Comparison of ENCODE assay signal across 9 mouse cellular contexts in genomic region chr13:64036079-64037011, GRCm38 (mm10). TPM values are rescaled to one million over a fixed set of nuclear protein-coding genes. Genes with fewer than 3 reads are reported as not detected.
DNase-seq lines count a peak whose midpoint lies in the region; ATAC-seq and TF ChIP-seq lines count a peak whose summit lies in the region.
"Had no signal": no experiment of that assay in that cellular context is flagged by ENCODE, and none has a peak within 500 bp of the region (broad histone marks: within the 10 kb centered on the region; RNA-seq: fewer than 3 reads in every experiment).

No protein-coding gene starts in this region.

- H3K27me3 ChIP-seq in ES-Bruce4 (ENCODE audit: control insufficient read depth, insufficient read depth, low read length, poor library complexity, severe bottlenecking): no peaks in the 10 kb centered on the region
- H3K27me3 ChIP-seq in embryonic facial prominence, embryonic 12.5 days: no peaks in the 10 kb centered on the region

- H3K9ac ChIP-seq in ES-Bruce4 (ENCODE audit: low read depth, poor library complexity, severe bottlenecking): no peak overlapping the region
- no peak overlapping the region for H3K9ac ChIP-seq in embryonic facial prominence, embryonic 12.5 days
- H3K9ac ChIP-seq: limb, embryonic 15.5 days had no signal

- 0 out of 2 replicates have a peak, but pooled peaks have one; percentile 31 for TF ChIP-seq EP300 in ES-Bruce4 (IDR thresholded peaks at IDR 0.05; ENCODE audit: insufficient read depth, low read depth, low read length)

- 16% methylated on average over 13 of the region's 13 CpGs for WGBS in embryonic facial prominence, embryonic 12.5 days

- H3K36me3 ChIP-seq in ES-Bruce4 (ENCODE audit: control insufficient read depth, insufficient read depth, low read length, poor library complexity, severe bottlenecking): no peaks in the 10 kb centered on the region
- no peaks in the 10 kb centered on the region for H3K36me3 ChIP-seq in embryonic facial prominence, embryonic 12.5 days
- H3K36me3 ChIP-seq: limb, embryonic 15.5 days had no signal

- peak; percentile 93 for TF ChIP-seq CTCF in ES-Bruce4 (IDR thresholded peaks at IDR 0.05; ENCODE audit: low read depth, low read length)
- TF ChIP-seq CTCF in layer of hippocampus, adult 2 months (conservative IDR thresholded peaks at IDR 0.05): peak; percentile 96

- H3K27ac ChIP-seq in ES-Bruce4 (ENCODE audit: insufficient read depth, low read length): no peak overlapping the region
- no peak overlapping the region for H3K27ac ChIP-seq in embryonic facial prominence, embryonic 12.5 days
- H3K27ac ChIP-seq in layer of hippocampus, adult 2 months: no peak overlapping the region
- H3K27ac ChIP-seq: limb, embryonic 15.5 days had no signal

- H3K4me2 ChIP-seq in embryonic facial prominence, embryonic 12.5 days (replicated peaks): no peak overlapping the region
- H3K4me2 ChIP-seq: limb, embryonic 15.5 days had no signal

- 0 out of 2 replicates have a peak, but pooled peaks have one; percentile 64 for ATAC-seq in embryonic facial prominence, embryonic 12.5 days (ENCODE audit: insufficient number of reproducible peaks, insufficient read depth, low FRiP score, low TSS enrichment)

- TF ChIP-seq POLR2A in ES-Bruce4 (IDR thresholded peaks at IDR 0.05; ENCODE audit: insufficient read depth, low read length): no peak

- H3K4me3 ChIP-seq in ES-Bruce4 (ENCODE audit: low read depth, low read length): no peak overlapping the region
- no peak overlapping the region for H3K4me3 ChIP-seq in embryonic facial prominence, embryonic 12.5 days
- H3K4me3 ChIP-seq in layer of hippocampus, adult 2 months: no peak overlapping the region
- H3K4me3 ChIP-seq: limb, embryonic 15.5 days had no signal

- H3K9me3 ChIP-seq in ES-Bruce4 (replicated peaks; ENCODE audit: control insufficient read depth, insufficient read depth, low read length, poor library complexity, severe bottlenecking): no peaks in the 10 kb centered on the region
- no peaks in the 10 kb centered on the region for H3K9me3 ChIP-seq in embryonic facial prominence, embryonic 12.5 days
- H3K9me3 ChIP-seq: limb, embryonic 15.5 days had no signal

- DNase-seq in adrenal gland, postnatal 25 days: peak; percentile 62
- DNase-seq in heart, postnatal 4 days: peak; percentile 78
- DNase-seq in layer of hippocampus, adult 2 months (ENCODE audit: low spot score in 2 of 2): peak; percentile 55 to 65
- DNase-seq in lung, postnatal 4 days: peak; percentile 68 to 80
- peak; percentile 57 for DNase-seq in right cerebral cortex, adult 18-20 months
- peak; percentile 66 for DNase-seq in urinary bladder, postnatal 25 days (ENCODE audit: low spot score)

- H3K4me1 ChIP-seq in ES-Bruce4 (ENCODE audit: control insufficient read depth, insufficient read depth, low read length): no peaks in the 10 kb centered on the region
- H3K4me1 ChIP-seq in embryonic facial prominence, embryonic 12.5 days: peaks cover 9% of the 10 kb centered on the region; the same call in 1 of the 2 replicates

RNA-seq across cellular contexts. Expression of gene Hsd17b3, which starts 52.7 kb away (rescaled TPM):
- 1.1 TPM in 1 of 2 replicates, not detected in the other for polyA plus RNA-seq in ES-Bruce4 (2011; ENCODE audit: insufficient read depth, insufficient read length, low read depth, missing spikeins)
- total RNA-seq in adrenal gland, postnatal 25 days (2021): 1.2 TPM in 1 of 2 replicates, not detected in the other
- not detected in 2 replicates for polyA plus RNA-seq in embryonic facial prominence, embryonic 12.5 days (2016; fragmentation: Nextera tagmentation; extraction: Ambion mirVana)
- total RNA-seq in heart, postnatal 4 days (2021): not detected
- total RNA-seq in layer of hippocampus, adult 2 months (2021): not detected
- polyA plus RNA-seq: limb, embryonic 15.5 days had no signal
